Mouse (Mus musculus): ENCODE measurements around the gene Akap10. TPM values are rescaled to one million over a fixed set of nuclear protein-coding genes. Genes with fewer than 3 reads are reported as not detected.

The Akap10 gene
- total and polyA plus RNA-seq, 3 experiments, result 17.7 to 20.1 TPM; not detected in 1

DNA sequence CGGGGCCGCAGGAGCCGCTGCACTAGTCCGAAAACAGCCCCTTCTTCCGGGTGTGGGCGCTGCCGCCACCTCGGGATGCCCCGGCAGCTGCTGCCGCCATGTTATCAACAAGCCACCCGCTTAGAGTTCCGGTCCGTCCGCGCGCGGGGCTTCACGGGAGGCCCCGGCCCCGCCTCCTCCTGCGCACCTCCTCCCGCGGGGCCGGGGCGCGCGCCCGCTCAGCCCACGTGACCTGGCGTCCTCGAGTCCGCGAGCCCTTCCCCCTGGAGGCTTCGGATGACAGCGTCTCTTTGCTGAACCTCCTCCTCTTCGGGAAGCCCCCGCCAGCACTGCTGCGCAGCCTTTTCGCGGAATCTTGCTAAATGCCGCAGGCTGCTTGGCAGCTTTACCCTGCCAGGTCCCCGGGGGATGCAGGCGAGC lies at the start of gene Akap10 (continued):
- TF ChIP-seq MYB (IDR thresholded peaks at IDR 0.05; ENCODE audit: low read depth, low read length) (no peak), ZKSCAN1 (IDR thresholded peaks at IDR 0.05; ENCODE audit: low read depth, low read length) (no peak), CHD1 (IDR thresholded peaks at IDR 0.05; ENCODE audit: low read depth, low read length) (no peak)

DNA sequence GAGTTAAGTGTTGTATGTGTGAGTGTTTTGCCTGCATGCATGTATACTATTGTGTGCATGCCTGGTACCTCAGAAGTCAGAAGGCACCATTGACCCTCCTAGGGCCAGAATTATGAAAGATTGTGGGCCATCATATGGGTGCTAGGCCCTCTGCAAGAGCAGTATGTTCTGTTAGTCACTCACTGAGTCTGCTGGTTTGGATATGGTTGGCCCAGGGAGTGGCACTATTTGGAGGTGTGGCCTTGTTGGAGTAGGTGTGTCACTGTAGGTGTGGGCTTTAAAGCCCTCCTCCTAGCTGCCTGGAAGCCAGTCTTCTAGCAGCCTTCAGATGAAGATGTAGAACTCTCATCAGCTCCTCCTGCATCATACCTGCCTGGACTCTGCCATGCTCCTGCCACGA lies 45.7 kb upstream of the Akap10 start:
- Histone ChIP-seq H3K36me3 (ENCODE audit: control insufficient read depth in 1 of 2, insufficient read depth in 2 of 2, low read length in 2 of 2) (no peaks in the 10 kb centered on the region), H3K79me2 (ENCODE audit: control insufficient read depth, insufficient read depth, low read length, poor library complexity) (no peaks in the 10 kb centered on the region), H3K9ac (ENCODE audit: control insufficient read depth, low read depth, low read length, poor library complexity, severe bottlenecking) (no peak overlapping the region), H3K27me3 (ENCODE audit: control insufficient read depth in 1 of 2, insufficient read depth in 2 of 2, low read length in 2 of 2) (no peaks in the 10 kb centered on the region), H3K27ac (ENCODE audit: control insufficient read depth, low read depth, low read length) (no peak overlapping the region), H3K4me3 (ENCODE audit: control insufficient read depth in 1 of 2, insufficient read depth in 1 of 2, low read depth in 2 of 2, low read length in 2 of 2) (no peak overlapping the region), H3K4me1 (ENCODE audit: control insufficient read depth in 1 of 2, insufficient read depth in 2 of 2, low read length in 2 of 2) (no peaks in the 10 kb centered on the region), H3K9me3 (replicated peaks; ENCODE audit: insufficient read depth, low read length) (no peaks in the 10 kb centered on the region)
- TF ChIP-seq POLR2A (IDR thresholded peaks at IDR 0.05; ENCODE audit: control insufficient read depth in 1 of 2, insufficient read depth in 1 of 2, low read depth in 1 of 2, low read length in 2 of 2, poor library complexity in 1 of 2) (no peak), POLR2AphosphoS2 (IDR thresholded peaks at IDR 0.05; ENCODE audit: low read length) (no peak), SMC3 (IDR thresholded peaks at IDR 0.05; ENCODE audit: low read depth, low read length) (no peak), CHD1 (IDR thresholded peaks at IDR 0.05; ENCODE audit: low read depth, low read length) (no peak), USF2 (IDR thresholded peaks at IDR 0.05; ENCODE audit: borderline replicate concordance in 1 of 2, insufficient read depth in 1 of 2, low read depth in 1 of 2, low read length in 2 of 2) (no peak), USF1 (IDR thresholded peaks at IDR 0.05; ENCODE audit: low read depth, low read length) (no peak), NRF1 (IDR thresholded peaks at IDR 0.05; ENCODE audit: insufficient read depth, low read depth, low read length, poor library complexity, severe bottlenecking) (no peak), E2F4 (IDR thresholded peaks at IDR 0.05; ENCODE audit: borderline replicate concordance, low read depth, low read length) (no peak), MAFK (IDR thresholded peaks at IDR 0.05; ENCODE audit: borderline replicate concordance, low read depth, low read length) (no peak), HCFC1 (IDR thresholded peaks at IDR 0.05; ENCODE audit: low read depth, low read length) (no peak), MEF2A (IDR thresholded peaks at IDR 0.05; ENCODE audit: extremely low read depth, insufficient replicate concordance, low read depth, low read length, poor library complexity, severe bottlenecking) (no peak), ZNF384 (IDR thresholded peaks at IDR 0.05; ENCODE audit: low read depth, low read length) (no peak), POLR2AphosphoS5 (IDR thresholded peaks at IDR 0.05; ENCODE audit: borderline replicate concordance, low read depth, low read length) (no peak), ETS1 (IDR thresholded peaks at IDR 0.05; ENCODE audit: low read depth, low read length) (no peak), NELFE (IDR thresholded peaks at IDR 0.05; ENCODE audit: low read depth, low read length) (no peak), RAD21 (IDR thresholded peaks at IDR 0.05; ENCODE audit: low read depth, low read length) (no peak), GABPA (IDR thresholded peaks at IDR 0.05; ENCODE audit: low read depth, low read length) (no peak)
- DNase-seq (ENCODE audit: low read depth, low spot score), result peak; percentile 37

All from MEL (cell line).